Mouse (Mus musculus) ES-Bruce4 (cell line): Measurements from ENCODE around the gene Gm9758.
"Not testable (repeated sequence)": the region's sequence is repeated elsewhere in the genome, so short reads cannot be mapped to it uniquely, and the experiment has no call there.

Experiments used
- CTCF ChIP-seq: IDR thresholded peaks from one replicate; pipeline ENCODE4 v1.8.1; 2011; ENCODE audit warnings: low read depth, low read length
- POLR2A ChIP-seq: IDR thresholded peaks from one replicate; pipeline ENCODE4 v1.8.1; 2011; ENCODE audit warnings: low read length; ENCODE audit not compliant: insufficient read depth

- not testable (repeated sequence) for TF ChIP-seq POLR2A, CTCF
Observed at GRCm38 (mm10) chr5:14951822-14952221, 37.1 kb upstream of the Gm9758 start.
